Mouse (Mus musculus): ENCODE results near the gene Pira2.
"Not testable (repeated sequence)": the region's sequence is repeated elsewhere in the genome, so short reads cannot be mapped to it uniquely, and the experiment has no call there.

GRCm38 (mm10) chr7:3802935-3803334 is 41.9 kb downstream of the Pira2 start:
- TF ChIP-seq POLR2A (IDR thresholded peaks at IDR 0.05; ENCODE audit: borderline replicate concordance, insufficient read depth, low read length); CTCF (IDR thresholded peaks at IDR 0.05; ENCODE audit: borderline replicate concordance, insufficient read depth, low read depth, low read length): not testable (repeated sequence)
